Mouse (Mus musculus): Measurements from ENCODE around the gene Npy4r.

Npy4r gene

GRCm38 (mm10) chr14:34152342-34152741 lies at the start of gene Npy4r:
Npy4r (minus strand) TSS chr14:34152489.
- CTCF ChIA-PET = no interaction called here

- CTCF ChIA-PET = no interaction called here
Observed at GRCm38 (mm10) chr14:34201231-34202035, 49.1 kb upstream of the Npy4r start, which contains the start of gene Gprin2. Gprin2 (minus strand) TSS chr14:34201653.

- CTCF ChIA-PET = no interaction called here
Observed at GRCm38 (mm10) chr14:34200738-34201230, 48.5 kb upstream of the Npy4r start.

- CTCF ChIA-PET = no interaction called here
Observed at GRCm38 (mm10) chr14:34196706-34197105, 44.4 kb upstream of the Npy4r start.

GRCm38 (mm10) chr14:34195466-34195865 lies 43.2 kb upstream of the Npy4r start:
- CTCF ChIA-PET = no interaction called here

- CTCF ChIA-PET = no interaction called here
Observed at GRCm38 (mm10) chr14:34193879-34194278, 41.6 kb upstream of the Npy4r start.

GRCm38 (mm10) chr14:34190361-34190760 lies 38.1 kb upstream of the Npy4r start:
- CTCF ChIA-PET = no interaction called here

- CTCF ChIA-PET = no interaction called here
Observed at GRCm38 (mm10) chr14:34188629-34189028, 36.3 kb upstream of the Npy4r start.

- CTCF ChIA-PET = no interaction called here
Observed at GRCm38 (mm10) chr14:34183101-34183500, 30.8 kb upstream of the Npy4r start.

GRCm38 (mm10) chr14:34179351-34179750 lies 27.1 kb upstream of the Npy4r start:
- CTCF ChIA-PET = no interaction called here

GRCm38 (mm10) chr14:34171107-34171506 lies 18.8 kb upstream of the Npy4r start:
- CTCF ChIA-PET = no interaction called here

GRCm38 (mm10) chr14:34155752-34156151 lies 3.5 kb upstream of the Npy4r start:
- CTCF ChIA-PET = no interaction called here

- CTCF ChIA-PET = no interaction called here
Observed at GRCm38 (mm10) chr14:34154601-34155337, 2.5 kb upstream of the Npy4r start.

GRCm38 (mm10) chr14:34142915-34143314 lies 9.4 kb downstream of the Npy4r start:
- CTCF ChIA-PET = no interaction called here

GRCm38 (mm10) chr14:34142316-34142715 lies 10.0 kb downstream of the Npy4r start:
- CTCF ChIA-PET = no interaction called here

- CTCF ChIA-PET = no interaction called here
Observed at GRCm38 (mm10) chr14:34139671-34140664, 12.3 kb downstream of the Npy4r start.

- CTCF ChIA-PET = no interaction called here
Observed at GRCm38 (mm10) chr14:34135391-34135790, 16.9 kb downstream of the Npy4r start.

GRCm38 (mm10) chr14:34131216-34131615 lies 21.1 kb downstream of the Npy4r start:
- CTCF ChIA-PET = no interaction called here

GRCm38 (mm10) chr14:34121691-34122090 lies 30.6 kb downstream of the Npy4r start:
- CTCF ChIA-PET = no interaction called here

- CTCF ChIA-PET = no interaction called here
Observed at GRCm38 (mm10) chr14:34120923-34121351, 31.4 kb downstream of the Npy4r start.

GRCm38 (mm10) chr14:34120016-34120910 lies 32.0 kb downstream of the Npy4r start:
- CTCF ChIA-PET = no interaction called here
